Mouse (Mus musculus): Measurements from ENCODE around the gene Rhox9. TPM values are rescaled to one million over a fixed set of nuclear protein-coding genes. Genes with fewer than 3 reads are reported as not detected.
"Not testable (repeated sequence)": the region's sequence is repeated elsewhere in the genome, so short reads cannot be mapped to it uniquely, and the experiment has no call there.

Gene Rhox9
- polyA plus RNA-seq (2015; fragmentation: Nextera tagmentation; extraction: Ambion mirVana), result not detected in 2 replicates

- WGBS, result 97% methylated on average over 11 of the region's 18 CpGs
- not testable (repeated sequence) for H3K36me3 ChIP-seq; H3K9me3 ChIP-seq; ATAC-seq (ENCODE audit: insufficient number of reproducible peaks, insufficient read depth, low FRiP score, low TSS enrichment, low read depth); H3K27ac ChIP-seq; H3K4me2 ChIP-seq; H3K27me3 ChIP-seq; H3K4me1 ChIP-seq; H3K4me3 ChIP-seq; H3K9ac ChIP-seq
These were observed at the start of gene Rhox9 for GRCm38 (mm10) chrX:37901670-37902069. Rhox9 (minus strand) TSS chrX:37901770.

GRCm38 (mm10) chrX:37916311-37916710 lies 14.7 kb upstream of the Rhox9 start:
- Histone ChIP-seq H3K27me3 (no peaks in the 10 kb centered on the region), H3K9ac (no peak overlapping the region), H3K4me2 (no peak overlapping the region), H3K9me3 (no peaks in the 10 kb centered on the region), H3K4me3 (no peak overlapping the region), H3K27ac (no peak overlapping the region), H3K36me3 (no peaks in the 10 kb centered on the region), H3K4me1 (no peaks in the 10 kb centered on the region)
- no peak for ATAC-seq (ENCODE audit: insufficient number of reproducible peaks, insufficient read depth, low FRiP score, low TSS enrichment, low read depth)
- WGBS, result 66% methylated on average over 4 of the region's 4 CpGs

GRCm38 (mm10) chrX:37908581-37908980 lies 7.0 kb upstream of the Rhox9 start:
- no peak overlapping the region for H3K4me2 ChIP-seq
- no peak overlapping the region for H3K27ac ChIP-seq
- no peaks in the 10 kb centered on the region for H3K36me3 ChIP-seq
- no peaks in the 10 kb centered on the region for H3K4me1 ChIP-seq
- H3K27me3 ChIP-seq, result no peaks in the 10 kb centered on the region
- 52% methylated on average over 7 of the region's 7 CpGs for WGBS
- H3K9me3 ChIP-seq, result no peaks in the 10 kb centered on the region
- no peak overlapping the region for H3K9ac ChIP-seq
- no peak overlapping the region for H3K4me3 ChIP-seq
- ATAC-seq (ENCODE audit: insufficient number of reproducible peaks, insufficient read depth, low FRiP score, low TSS enrichment, low read depth), result no peak

GRCm38 (mm10) chrX:37903727-37904126 lies 2.2 kb upstream of the Rhox9 start:
- Histone ChIP-seq H3K9me3 (no peaks in the 10 kb centered on the region), H3K9ac (no peak overlapping the region), H3K4me3 (no peak overlapping the region), H3K27me3 (no peaks in the 10 kb centered on the region), H3K4me1 (no peaks in the 10 kb centered on the region), H3K36me3 (no peaks in the 10 kb centered on the region), H3K27ac (no peak overlapping the region), H3K4me2 (no peak overlapping the region)
- WGBS, result 77% methylated on average over 5 of the region's 5 CpGs
- no peak for ATAC-seq (ENCODE audit: insufficient number of reproducible peaks, insufficient read depth, low FRiP score, low TSS enrichment, low read depth)

GRCm38 (mm10) chrX:37897132-37897531 lies 4.4 kb downstream of the Rhox9 start, which contains the start of gene Rhox7b:
Rhox7b (minus strand) TSS chrX:37897232.
- H3K9me3 ChIP-seq; H3K27ac ChIP-seq; H3K36me3 ChIP-seq; H3K4me3 ChIP-seq; H3K4me2 ChIP-seq; ATAC-seq (ENCODE audit: insufficient number of reproducible peaks, insufficient read depth, low FRiP score, low TSS enrichment, low read depth); H3K4me1 ChIP-seq; H3K9ac ChIP-seq; H3K27me3 ChIP-seq: not testable (repeated sequence)
- 70% methylated on average over 9 of the region's 9 CpGs for WGBS

GRCm38 (mm10) chrX:37878844-37879243 lies 22.7 kb downstream of the Rhox9 start, which contains the start of gene Rhox8:
Rhox8 (minus strand) TSS chrX:37878944.
- no peaks in the 10 kb centered on the region for H3K4me1 ChIP-seq
- no peaks in the 10 kb centered on the region for H3K27me3 ChIP-seq
- H3K27ac ChIP-seq, result no peak within 1 kb of the TSS
- 71% methylated on average over 4 of the region's 4 CpGs for WGBS
- H3K9me3 ChIP-seq, result no peaks in the 10 kb centered on the region
- H3K4me3 ChIP-seq, result no peak within 1 kb of the TSS
- no peaks in the 10 kb centered on the region for H3K36me3 ChIP-seq
- no peak within 1 kb of the TSS for H3K4me2 ChIP-seq
- H3K9ac ChIP-seq, result no peak within 1 kb of the TSS
- no peak for ATAC-seq (ENCODE audit: insufficient number of reproducible peaks, insufficient read depth, low FRiP score, low TSS enrichment, low read depth)

- no peak overlapping the region for H3K4me2 ChIP-seq
- no peak for ATAC-seq (ENCODE audit: insufficient number of reproducible peaks, insufficient read depth, low FRiP score, low TSS enrichment, low read depth)
- H3K4me1 ChIP-seq, result no peaks in the 10 kb centered on the region
- H3K4me3 ChIP-seq, result no peak overlapping the region
- WGBS, result 92% methylated on average over 2 of the region's 2 CpGs
- H3K27me3 ChIP-seq, result no peaks in the 10 kb centered on the region
- no peaks in the 10 kb centered on the region for H3K36me3 ChIP-seq
- H3K9ac ChIP-seq, result no peak overlapping the region
- H3K9me3 ChIP-seq, result no peaks in the 10 kb centered on the region
- no peak overlapping the region for H3K27ac ChIP-seq
These were observed 29.9 kb downstream of the Rhox9 start for GRCm38 (mm10) chrX:37871641-37872040.

Other genes starting within 250 kb of the Rhox9 start
- not detected in 2 replicates for gene Rhox3h, start 233.0 kb downstream of the Rhox9 start, polyA plus RNA-seq (2015; fragmentation: Nextera tagmentation; extraction: Ambion mirVana)
- not detected in 2 replicates for gene Rhox2h, start 228.5 kb downstream of the Rhox9 start, polyA plus RNA-seq (2015; fragmentation: Nextera tagmentation; extraction: Ambion mirVana)
- 1.8 and 1.9 TPM in 2 replicates for gene Rhox5, start 96.9 kb downstream of the Rhox9 start, polyA plus RNA-seq (2015; fragmentation: Nextera tagmentation; extraction: Ambion mirVana)
- gene Rhox6, start 74.9 kb downstream of the Rhox9 start, polyA plus RNA-seq (2015; fragmentation: Nextera tagmentation; extraction: Ambion mirVana), result not detected in 2 replicates
- gene Rhox7a, start 70.1 kb downstream of the Rhox9 start, polyA plus RNA-seq (2015; fragmentation: Nextera tagmentation; extraction: Ambion mirVana), result not detected in 2 replicates
- gene Rhox8, start 22.8 kb downstream of the Rhox9 start, polyA plus RNA-seq (2015; fragmentation: Nextera tagmentation; extraction: Ambion mirVana), result not detected in 2 replicates
- gene Rhox7b, start 4.5 kb downstream of the Rhox9 start, polyA plus RNA-seq (2015; fragmentation: Nextera tagmentation; extraction: Ambion mirVana), result not detected in 2 replicates
- gene Btg1-ps1, start 117.0 kb upstream of the Rhox9 start, polyA plus RNA-seq (2015; fragmentation: Nextera tagmentation; extraction: Ambion mirVana), result not detected in 2 replicates
- not detected in 2 replicates for gene Btg1-ps2, start 141.3 kb upstream of the Rhox9 start, polyA plus RNA-seq (2015; fragmentation: Nextera tagmentation; extraction: Ambion mirVana)
- not detected in 2 replicates for gene Rhox10, start 164.7 kb upstream of the Rhox9 start, polyA plus RNA-seq (2015; fragmentation: Nextera tagmentation; extraction: Ambion mirVana)
- not detected in 2 replicates for gene Rhox11, start 183.4 kb upstream of the Rhox9 start, polyA plus RNA-seq (2015; fragmentation: Nextera tagmentation; extraction: Ambion mirVana)
- gene Rhox12, start 209.1 kb upstream of the Rhox9 start, polyA plus RNA-seq (2015; fragmentation: Nextera tagmentation; extraction: Ambion mirVana), result not detected in 2 replicates
- gene Rhox13, start 219.4 kb upstream of the Rhox9 start, polyA plus RNA-seq (2015; fragmentation: Nextera tagmentation; extraction: Ambion mirVana), result not detected in 2 replicates